Mouse (Mus musculus) testis, adult 10 weeks (tissue): ENCODE data around the gene Rex1bd. TPM values are rescaled to one million over a fixed set of nuclear protein-coding genes. Genes with fewer than 3 reads are reported as not detected.

Source experiments
- polyA plus RNA-seq: library from polyadenylated mRNA; stranded (reverse); fragments of 350-450 nt; fragmentation: Illumina TruSeq; extraction: RNeasy Lipid Tissue Mini Kit (QIAGEN cat#74804); gene quantifications from one replicate; pipeline ENCODE4 v1.2.3, GENCODE M21; 2014; ENCODE audit warnings: low read depth, low replicate concordance

Gene Rex1bd
- polyA plus RNA-seq: not detected

GRCm38 (mm10) chr8:70506328-70507026, at the start of gene Rex1bd:
Gene Rex1bd, minus strand, starts transcription at chr8:70506752.

GRCm38 (mm10) chr8:70539077-70539813, 32.7 kb upstream of the Rex1bd start, which contains the start of gene Ell:
Gene Ell, plus strand, starts transcription at chr8:70539457.

GRCm38 (mm10) chr8:70527512-70528181, 21.1 kb upstream of the Rex1bd start, which contains the start of the genes Fkbp8 and Kxd1:
Gene Fkbp8, plus strand, starts transcription at chr8:70527724.
Gene Kxd1, minus strand, starts transcription at chr8:70527956.

GRCm38 (mm10) chr8:70510228-70510915, 3.8 kb upstream of the Rex1bd start, which contains the start of gene Uba52:
Gene Uba52, minus strand, starts transcription at chr8:70510801.

GRCm38 (mm10) chr8:70492664-70493640, 13.6 kb downstream of the Rex1bd start, which contains the start of gene Crlf1:
Gene Crlf1, plus strand, starts transcription at chr8:70493158.

GRCm38 (mm10) chr8:70486941-70487520, 19.5 kb downstream of the Rex1bd start, which contains the start of gene Tmem59l:
Gene Tmem59l, minus strand, starts transcription at chr8:70487358.

GRCm38 (mm10) chr8:70476333-70477268, 30.0 kb downstream of the Rex1bd start, which contains the start of gene Klhl26:
Gene Klhl26, minus strand, starts transcription at chr8:70476968.

Other genes starting within 250 kb of the Rex1bd start
- gene Homer3, start 223.9 kb downstream of the Rex1bd start, polyA plus RNA-seq: 0.17 TPM
- gene Ddx49, start 204.3 kb downstream of the Rex1bd start, polyA plus RNA-seq: 10.8 TPM
- 1.9 TPM for gene Cope, start 204.2 kb downstream of the Rex1bd start, polyA plus RNA-seq
- gene Cers1, start 191.0 kb downstream of the Rex1bd start, polyA plus RNA-seq: not detected
- gene Gdf1, start 176.9 kb downstream of the Rex1bd start, polyA plus RNA-seq: not detected
- gene Upf1, start 153.5 kb downstream of the Rex1bd start, polyA plus RNA-seq: 3.9 TPM
- 3.0 TPM for gene Comp, start 133.2 kb downstream of the Rex1bd start, polyA plus RNA-seq
- gene Crtc1, start 67.2 kb downstream of the Rex1bd start, polyA plus RNA-seq: 1.0 TPM
- gene Klhl26, start 29.8 kb downstream of the Rex1bd start, polyA plus RNA-seq: 0.74 TPM
- gene Tmem59l, start 19.4 kb downstream of the Rex1bd start, polyA plus RNA-seq: 1.8 TPM
- gene Crlf1, start 13.6 kb downstream of the Rex1bd start, polyA plus RNA-seq: 0.74 TPM
- 3.6 TPM for gene Uba52, start 4.0 kb upstream of the Rex1bd start, polyA plus RNA-seq
- 3.0 TPM for gene Fkbp8, start 21.0 kb upstream of the Rex1bd start, polyA plus RNA-seq
- gene Kxd1, start 21.2 kb upstream of the Rex1bd start, polyA plus RNA-seq: 6.7 TPM
- 1.3 TPM for gene Ell, start 32.7 kb upstream of the Rex1bd start, polyA plus RNA-seq
- gene Isyna1, start 87.6 kb upstream of the Rex1bd start, polyA plus RNA-seq: 0.83 TPM
- gene Ssbp4, start 102.1 kb upstream of the Rex1bd start, polyA plus RNA-seq: not detected
- not detected for gene Lrrc25, start 109.4 kb upstream of the Rex1bd start, polyA plus RNA-seq
- not detected for gene Gdf15, start 125.7 kb upstream of the Rex1bd start, polyA plus RNA-seq
- gene Pgpep1, start 153.6 kb upstream of the Rex1bd start, polyA plus RNA-seq: 1.2 TPM
- 1.1 TPM for gene Lsm4, start 166.5 kb upstream of the Rex1bd start, polyA plus RNA-seq
- gene Jund, start 192.2 kb upstream of the Rex1bd start, polyA plus RNA-seq: 5.1 TPM
- 11.0 TPM for gene Iqcn, start 196.7 kb upstream of the Rex1bd start, polyA plus RNA-seq
- gene Gm3336, start 211.8 kb upstream of the Rex1bd start, polyA plus RNA-seq: not detected
- gene Pde4c, start 217.0 kb upstream of the Rex1bd start, polyA plus RNA-seq: not detected
- gene Rab3a, start 247.9 kb upstream of the Rex1bd start, polyA plus RNA-seq: 0.85 TPM